Mouse (Mus musculus) ES-E14 (cell line): ENCODE results near the gene Kazald1. TPM values are rescaled to one million over a fixed set of nuclear protein-coding genes. Genes with fewer than 3 reads are reported as not detected.
A peak's percentile ranks its signal among the peaks of the same experiment; 100 is the strongest.

Experiments used
- DNase-seq: peaks from one replicate; pipeline ENCODE4 v3.0.0-alpha.2; 2013; ENCODE audit warnings: low read depth, low spot score
- H3K27ac ChIP-seq: 2 replicates; pipeline ENCODE4 v1.5.1; 2012; ENCODE audit warnings: low read depth, mild to moderate bottlenecking, low read length, moderate library complexity, mixed read lengths; ENCODE audit not compliant: poor library complexity, insufficient read depth, severe bottlenecking
- H3K36me3 ChIP-seq: 2 replicates; pipeline ENCODE4 v1.6.1; 2012; ENCODE audit warnings: mild to moderate bottlenecking, low read length, moderate library complexity, mixed read lengths; ENCODE audit not compliant: control insufficient read depth, poor library complexity, insufficient read depth, severe bottlenecking
- H3K4me1 ChIP-seq, 2 experiments: fragments of 150-350 bp in 1 of 2; sonication (generic) in 1 of 2; 2 replicates each; pipeline ENCODE4 v1.6.1; 2012; ENCODE audit warnings: low read length in 2 of 2, mild to moderate bottlenecking in 1 of 2, mixed read lengths in 1 of 2; ENCODE audit not compliant: control insufficient read depth in 2 of 2, insufficient read depth in 2 of 2, poor library complexity in 1 of 2
- H3K4me3 ChIP-seq, 2 experiments: fragments of 150-350 bp in 1 of 2; sonication (generic) in 1 of 2; 2 replicates each; pipeline ENCODE4 v1.5.1; 2012; ENCODE audit warnings: low read length in 2 of 2, low read depth in 1 of 2, mild to moderate bottlenecking in 1 of 2, mixed read lengths in 1 of 2; ENCODE audit not compliant: insufficient read depth in 1 of 2, poor library complexity in 1 of 2, severe bottlenecking in 1 of 2
- H3K9ac ChIP-seq: 2 replicates; pipeline ENCODE4 v1.6.1; 2012; ENCODE audit warnings: low read depth, mild to moderate bottlenecking, low read length, mixed read lengths; ENCODE audit not compliant: poor library complexity, insufficient read depth, severe bottlenecking
- H3K9me3 ChIP-seq: fragments of 150-350 bp; sonication (generic); 2 replicates; pipeline ENCODE4 v1.6.1; 2012; ENCODE audit warnings: low read depth, mild to moderate bottlenecking, low read length; ENCODE audit not compliant: control insufficient read depth, insufficient read depth
- CHD2 ChIP-seq: IDR thresholded peaks from 2 replicates; pipeline ENCODE4 v1.6.1; 2014; ENCODE audit warnings: mild to moderate bottlenecking, low read depth, low read length, inconsistent platforms
- HCFC1 ChIP-seq: IDR thresholded peaks from 2 replicates; pipeline ENCODE4 v1.6.1; 2012; ENCODE audit warnings: low read length, inconsistent platforms, borderline replicate concordance; ENCODE audit not compliant: insufficient read depth
- MAFK ChIP-seq: IDR thresholded peaks from 2 replicates; pipeline ENCODE4 v1.6.1; 2014; ENCODE audit warnings: mild to moderate bottlenecking, low read depth, low read length, inconsistent platforms; ENCODE audit not compliant: insufficient read depth
- ZC3H11A ChIP-seq: IDR thresholded peaks from 2 replicates; pipeline ENCODE4 v1.6.1; 2012; ENCODE audit warnings: low read depth, mild to moderate bottlenecking, inconsistent platforms, low read length, borderline replicate concordance
- ZNF384 ChIP-seq: IDR thresholded peaks from 2 replicates; pipeline ENCODE4 v1.6.1; 2012; ENCODE audit warnings: low read depth, low read length, inconsistent platforms
- in situ Hi-C, 2 experiments: fragments of 600-800 bp; cut with MboI; formaldehyde crosslinking; loops; one replicate each; pipeline ENCODE4 v1.15.1; 2025; ENCODE audit warnings: low sequenced_read_pairs in 2 of 2, inconsistent platforms in 1 of 2; ENCODE audit not compliant: unreplicated experiment in 2 of 2
- total RNA-seq: library from RNA; depleted of rRNA; stranded (reverse); fragments of 300-350 nt; gene quantifications from 2 replicates; pipeline ENCODE4 v1.2.3, GENCODE M21; 2012; rRNA removed

Gene Kazald1
- 0.63 and 1.2 TPM in 2 replicates for total RNA-seq

DNA sequence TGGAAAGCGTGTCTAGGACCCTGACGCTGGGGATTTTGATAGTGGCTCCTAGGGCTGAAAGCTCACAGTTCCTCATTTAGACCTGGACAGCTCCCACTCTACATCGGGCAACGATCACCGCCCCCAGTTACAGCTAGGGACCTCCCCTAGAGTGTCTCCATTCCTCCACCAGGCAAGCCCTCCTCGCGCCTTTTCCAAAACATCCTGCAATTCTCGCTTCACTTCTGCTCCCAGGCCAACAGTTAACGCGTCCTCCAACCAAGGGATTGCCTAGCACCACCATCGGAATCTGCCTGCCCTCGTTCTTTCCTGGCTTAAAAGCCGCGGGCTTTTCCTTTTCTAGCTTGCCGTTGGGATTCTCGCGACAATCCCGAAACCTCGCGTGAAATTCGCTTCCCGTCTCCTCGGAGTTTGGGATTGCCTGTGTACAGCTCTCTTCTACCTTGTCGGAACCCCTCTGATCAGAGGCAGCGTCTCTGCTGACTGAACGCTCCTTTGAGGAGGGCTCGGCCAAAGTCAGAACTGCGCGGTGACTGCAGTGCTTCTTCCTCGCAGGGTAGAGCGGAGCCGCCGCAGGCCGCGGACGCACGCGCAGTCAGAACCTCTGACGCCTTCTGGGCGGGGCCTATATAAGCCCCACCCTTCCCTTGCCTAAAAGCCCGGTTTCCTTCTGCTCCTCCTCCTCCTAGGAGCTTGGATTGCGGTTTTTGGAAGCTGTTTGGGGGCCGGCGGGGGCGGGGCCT is at the start of gene Kazald1:
Kazald1 (plus strand) TSS at position 662 of the 743 bp plus-strand sequence.
- H3K4me1 ChIP-seq: peaks cover 0 to 2% of the 10 kb centered on the region in 2 experiments; a peak in 1 of 4 replicates
- DNase-seq: peak; percentile 80
- H3K36me3 ChIP-seq: no peaks in the 10 kb centered on the region
- peak within 1 kb of the TSS; percentile 83 for H3K27ac ChIP-seq
- no peaks in the 10 kb centered on the region for H3K9me3 ChIP-seq
- peak within 1 kb of the TSS; percentile 91 for H3K9ac ChIP-seq
- in situ Hi-C loops: no loop called here
- peak within 1 kb of the TSS; percentile 72 to 78 for H3K4me3 ChIP-seq
- TF ChIP-seq HCFC1 (no peak), CHD2 (peak; percentile 99), MAFK (no peak), ZNF384 (no peak), ZC3H11A (no peak)

DNA sequence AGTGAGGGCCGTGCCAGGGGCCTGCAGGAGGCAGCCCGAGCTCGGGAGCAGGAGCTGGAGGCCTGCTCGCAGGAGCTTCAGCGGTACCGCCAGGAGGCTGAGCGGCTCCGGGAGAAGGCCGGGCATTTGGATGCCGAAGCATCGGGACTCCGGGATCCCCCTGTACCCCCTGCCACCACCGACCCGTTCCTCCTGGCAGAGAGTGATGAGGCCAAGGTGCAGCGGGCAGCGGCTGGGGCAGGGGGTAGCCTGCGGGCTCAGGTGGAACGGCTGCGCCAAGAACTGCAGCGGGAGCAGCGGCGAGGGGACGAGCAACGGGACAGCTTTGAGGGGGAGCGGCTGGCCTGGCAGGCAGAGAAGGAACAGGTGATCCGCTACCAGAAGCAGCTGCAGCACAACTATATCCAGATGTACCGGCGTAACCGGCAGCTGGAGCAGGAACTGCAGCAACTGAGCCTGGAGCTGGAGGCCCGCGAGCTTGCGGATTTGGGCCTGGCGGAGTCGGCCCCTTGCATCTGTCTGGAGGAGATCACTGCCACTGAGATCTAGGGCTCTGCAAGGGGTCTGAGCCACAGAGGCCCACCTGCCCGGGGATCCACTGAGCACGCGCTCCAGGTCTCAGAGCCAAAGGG is 49.0 kb upstream of the Kazald1 start:
- no peak overlapping the region for H3K27ac ChIP-seq
- H3K4me3 ChIP-seq: peak overlapping the region; percentile 33 to 48
- H3K9ac ChIP-seq: peak overlapping the region; percentile 29; the same call in 1 of the 2 replicates
- H3K9me3 ChIP-seq: no peaks in the 10 kb centered on the region
- peaks cover 8 to 47% of the 10 kb centered on the region in 2 experiments; a peak in 3 of 4 replicates for H3K4me1 ChIP-seq
- in situ Hi-C loops: no loop called here
- H3K36me3 ChIP-seq: peaks cover 25% of the 10 kb centered on the region; the same call in 1 of the 2 replicates
- DNase-seq: no peak
- no peak for TF ChIP-seq ZC3H11A
- no peak for TF ChIP-seq CHD2
- no peak for TF ChIP-seq MAFK
- no peak for TF ChIP-seq HCFC1
- no peak for TF ChIP-seq ZNF384

- no peak for TF ChIP-seq ZNF384
- TF ChIP-seq ZC3H11A: no peak
- TF ChIP-seq MAFK: no peak
- no peak for TF ChIP-seq CHD2
- no peak for TF ChIP-seq HCFC1
- H3K27ac ChIP-seq: no peak overlapping the region
- H3K4me3 ChIP-seq: no peak overlapping the region; a peak in 1 of 4 replicates
- no peak for DNase-seq
- in situ Hi-C loops: no loop called here
- no peaks in the 10 kb centered on the region for H3K9me3 ChIP-seq
- H3K9ac ChIP-seq: no peak overlapping the region
- H3K4me1 ChIP-seq: peaks cover 8 to 47% of the 10 kb centered on the region in 2 experiments; a peak in 3 of 4 replicates
- H3K36me3 ChIP-seq: peaks cover 25% of the 10 kb centered on the region; the same call in 1 of the 2 replicates
Measured at GRCm38 (mm10) chr19:45026958-45027670, 47.9 kb upstream of the Kazald1 start.

- Histone ChIP-seq H3K4me3 (no peak overlapping the region), H3K9ac (no peak overlapping the region), H3K4me1 (peaks cover 8 to 49% of the 10 kb centered on the region in 2 experiments; a peak in 3 of 4 replicates), H3K9me3 (no peaks in the 10 kb centered on the region), H3K27ac (no peak overlapping the region), H3K36me3 (peaks cover 22% of the 10 kb centered on the region; the same call in 1 of the 2 replicates)
- no peak for TF ChIP-seq ZC3H11A
- in situ Hi-C loops: no loop called here
- DNase-seq: no peak
Measured at GRCm38 (mm10) chr19:45027848-45028247, 47.2 kb upstream of the Kazald1 start.
